Mouse (Mus musculus) gastrocnemius, adult 2 months (tissue): Measurements from ENCODE around the gene Rab3gap2. TPM values are rescaled to one million over a fixed set of nuclear protein-coding genes. Genes with fewer than 3 reads are reported as not detected.

Experiments
- DNase-seq: peaks from one replicate; pipeline ENCODE4 v3.0.0; 2022
- H3K27ac ChIP-seq: fragments of 200-600 bp; 2 replicates; pipeline ENCODE4 v1.8.1; 2022; ENCODE audit warnings: mild to moderate bottlenecking
- H3K4me3 ChIP-seq: fragments of 200-600 bp; 2 replicates; pipeline ENCODE4 v1.8.1; 2022; ENCODE audit warnings: mild to moderate bottlenecking, moderate library complexity
- CTCF ChIP-seq: fragments of 200-600 bp; IDR thresholded peaks from 2 replicates; pipeline ENCODE4 v1.8.1; 2022; ENCODE audit warnings: antibody characterized with exemption, mild to moderate bottlenecking, moderate library complexity
- intact Hi-C: fragments of 180-260 bp; cut with DNase I; formaldehyde crosslinking; loops from one replicate; pipeline ENCODE4 v1.15.1; 2025
- microRNA-seq: library from miRNA; unstranded; fragments of <30 nt; microRNA quantifications from one replicate; pipeline ENCODE4 v1.2.0, GENCODE M21; 2021
- total RNA-seq, 2 experiments: library from RNA; stranded (reverse); gene quantifications; 2 replicates each; pipeline ENCODE4 v1.2.3; 2021

The Rab3gap2 gene
- total RNA-seq, 2 experiments from 2014 or later, result 18.1 to 18.5 TPM

DNA sequence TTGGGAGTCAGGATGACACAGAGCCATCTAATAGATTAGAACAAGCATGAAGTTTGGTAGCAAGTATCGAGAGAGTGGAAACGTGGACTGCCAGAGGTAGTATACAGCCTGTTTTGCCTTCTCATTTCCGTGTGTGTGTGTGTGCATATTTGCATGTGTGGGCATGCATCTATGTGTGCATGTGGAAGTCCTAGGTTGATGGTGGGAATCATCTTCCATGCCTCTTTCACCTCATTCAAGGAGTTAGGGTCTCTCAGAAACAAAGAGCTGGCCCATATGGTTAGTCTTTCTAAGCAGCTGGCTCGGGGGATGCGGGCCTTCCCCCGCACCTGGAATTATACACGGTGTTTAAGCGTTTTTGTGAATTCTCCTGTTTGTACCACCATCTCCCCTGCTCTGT, 125.9 kb downstream of the Rab3gap2 start:
- DNase-seq, result no peak
- Histone ChIP-seq H3K27ac (peak overlapping the region; percentile 99), H3K4me3 (no peak overlapping the region)
- intact Hi-C loops, result loop anchor here (2.0 kb wide), 1 partner anchor 33 kb away; the partner anchor contains the start of gene Eprs
- TF ChIP-seq CTCF, result no peak

DNA sequence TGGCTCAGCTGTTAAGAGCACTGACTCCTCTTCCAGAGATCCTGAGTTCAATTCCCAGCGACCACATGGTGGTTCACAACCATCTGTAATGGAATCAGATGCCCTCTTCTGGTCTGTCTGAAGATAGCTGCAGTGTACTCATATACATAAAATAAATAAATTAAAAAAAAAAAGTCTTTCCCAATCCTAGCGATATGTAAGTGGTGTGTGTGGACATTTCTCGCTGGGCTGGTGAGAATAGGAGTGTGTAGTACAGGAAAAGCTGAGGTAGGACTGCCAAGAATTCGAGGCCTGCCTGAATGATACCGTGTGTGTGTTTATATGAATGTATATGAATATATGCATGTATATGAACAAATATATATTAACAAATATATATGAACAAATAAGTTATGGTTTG, 127.4 kb downstream of the Rab3gap2 start:
- no peak for TF ChIP-seq CTCF
- DNase-seq, result no peak
- Histone ChIP-seq H3K4me3 (peak overlapping the region; percentile 72), H3K27ac (peak overlapping the region; percentile 90)
- intact Hi-C loops, result no loop called here

DNA sequence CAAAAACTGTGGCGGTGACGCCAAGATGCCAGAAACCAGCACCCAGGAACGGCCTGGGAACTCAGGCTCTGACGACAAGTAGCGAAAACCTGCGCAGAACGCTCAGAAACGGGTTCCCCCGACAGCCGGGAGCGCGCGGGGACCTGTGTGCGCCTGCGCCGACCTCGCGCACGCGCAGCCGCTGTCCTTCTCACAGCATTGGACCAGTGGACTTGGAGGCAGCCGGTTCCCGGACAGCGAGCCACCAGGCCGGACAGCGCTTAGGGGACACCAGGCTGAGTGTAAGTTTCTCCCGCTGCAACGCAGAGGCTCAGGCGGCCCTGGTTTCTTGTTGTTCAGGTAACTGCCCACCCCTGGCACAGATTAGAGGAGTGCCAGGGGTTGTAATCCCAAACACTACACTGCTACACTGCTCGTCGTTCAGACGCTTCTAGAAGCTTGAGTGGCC, 128.1 kb downstream of the Rab3gap2 start, which contains the start of gene Bpnt1:
Gene Bpnt1, plus strand, starts transcription at position 167 of the 448 bp plus-strand sequence.
- no peak for TF ChIP-seq CTCF
- peak; percentile 94 for DNase-seq
- Histone ChIP-seq H3K27ac (peak within 1 kb of the TSS; percentile 90), H3K4me3 (peak within 1 kb of the TSS; percentile 72)
- intact Hi-C loops, result no loop called here

DNA sequence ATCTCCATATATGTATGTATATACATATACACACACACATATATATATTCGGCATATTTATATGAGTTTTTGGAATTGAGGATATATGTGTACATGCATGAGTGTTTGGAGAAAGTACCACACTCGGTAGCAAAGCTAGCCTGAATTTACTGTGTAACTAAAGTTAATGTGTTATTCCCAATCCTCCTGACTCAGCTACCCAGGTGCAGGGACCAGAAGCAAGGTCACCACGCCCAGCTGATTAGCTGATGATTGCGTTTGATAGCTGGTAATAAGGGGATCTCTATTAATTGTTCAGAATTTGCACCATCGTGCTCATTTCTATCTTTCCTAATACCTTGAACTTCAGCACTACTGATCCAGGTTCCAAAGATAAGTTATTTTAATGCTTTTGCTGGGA, 129.7 kb downstream of the Rab3gap2 start:
- peak overlapping the region; percentile 72 for H3K4me3 ChIP-seq
- no peak for DNase-seq
- intact Hi-C loops, result no loop called here
- peak overlapping the region; percentile 78 for H3K27ac ChIP-seq
- no peak for TF ChIP-seq CTCF

DNA sequence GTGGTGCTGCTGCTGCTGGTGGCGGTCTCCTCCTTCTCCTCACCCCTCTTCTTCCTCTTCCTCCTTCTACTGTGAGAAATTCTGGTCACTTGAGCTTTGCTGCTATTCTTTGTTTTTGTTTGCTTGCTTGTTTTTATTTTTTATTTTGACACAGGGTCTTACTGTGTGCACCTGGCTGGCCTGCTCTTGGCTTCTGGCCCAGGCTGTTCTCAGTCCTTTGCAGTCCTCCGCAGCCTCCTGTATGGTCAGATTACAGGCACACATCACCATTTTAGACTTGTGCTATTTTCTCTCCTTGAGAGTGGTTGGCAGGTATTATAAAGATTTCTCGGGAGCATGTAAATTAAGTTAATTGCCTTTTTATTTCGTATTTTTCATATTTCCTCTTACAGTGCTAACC, 130.2 kb downstream of the Rab3gap2 start:
- intact Hi-C loops, result no loop called here
- Histone ChIP-seq H3K27ac (peak overlapping the region; percentile 78), H3K4me3 (peak overlapping the region; percentile 72)
- peak; percentile 52 for DNase-seq
- TF ChIP-seq CTCF, result no peak

DNA sequence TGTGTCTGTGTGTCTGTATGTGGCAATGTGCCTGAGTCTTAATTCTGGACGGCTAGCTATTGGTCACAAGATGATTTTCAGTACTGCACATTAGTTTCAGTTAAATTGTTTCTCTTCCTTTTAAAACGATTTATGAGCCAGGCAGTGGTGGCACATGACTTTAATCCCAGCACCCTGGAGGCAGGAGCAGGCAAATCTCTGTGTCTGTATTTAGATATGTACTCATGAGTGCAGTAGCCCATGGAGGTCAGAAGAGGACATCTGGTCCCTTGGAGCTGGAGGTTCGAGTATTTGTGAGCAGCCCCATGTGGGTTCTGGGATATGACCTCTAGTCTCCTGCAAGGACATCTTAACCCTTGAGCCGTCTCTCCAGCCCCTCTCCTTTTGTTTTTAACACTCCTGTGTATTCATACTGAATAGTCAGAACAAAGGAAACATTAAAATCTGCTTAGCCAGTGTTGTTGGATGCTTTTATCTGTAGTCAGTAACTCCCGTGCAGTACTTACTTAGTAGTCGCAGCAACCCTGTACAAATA, 131.4 kb downstream of the Rab3gap2 start:
- H3K4me3 ChIP-seq, result peak overlapping the region; percentile 72; the same call in 1 of the 2 replicates
- TF ChIP-seq CTCF, result no peak
- no peak for DNase-seq
- H3K27ac ChIP-seq, result peak overlapping the region; percentile 78
- intact Hi-C loops, result no loop called here

Small RNAs within 50 kb of the gene (microRNA-seq; reads per million reads assigned to microRNA genes)
- not detected for gene Mir194-1
- not detected for gene Mir215
- 217 reads per million, percentile 56 among the genes with 10 or more reads in this experiment for gene Mir664

Other genes with a start within 250 kb of the Rab3gap2 start
- 1 to 10 TPM; 2.4 to 2.8 TPM for gene Mark1, start 204.5 kb upstream of the Rab3gap2 start, total RNA-seq
- 10 to 100 TPM; 35.2 to 43.2 TPM for gene Iars2, start 125.3 kb downstream of the Rab3gap2 start, total RNA-seq
- gene Bpnt1, start 128.0 kb downstream of the Rab3gap2 start, total RNA-seq, result 10 to 100 TPM; 14.7 to 23.0 TPM
- 100 to 1,000 TPM; 134 to 157 TPM for gene Eprs, start 158.9 kb downstream of the Rab3gap2 start, total RNA-seq